Mouse (Mus musculus) cortical plate, adult 2 months (tissue): Measurements from ENCODE around the gene Hormad2.

Experiments used
- CTCF ChIP-seq: fragments of 200-500 bp; IDR thresholded peaks from 2 replicates; pipeline ENCODE4 v1.5.1; 2011; ENCODE audit warnings: mild to moderate bottlenecking, control low read depth, low read length; ENCODE audit not compliant: insufficient read depth; ENCODE audit errors: extremely low read depth
- POLR2A ChIP-seq: fragments of 200-500 bp; IDR thresholded peaks from 2 replicates; pipeline ENCODE4 v1.6.1; 2011; ENCODE audit warnings: mild to moderate bottlenecking, low read length, control low read depth; ENCODE audit not compliant: insufficient read depth; ENCODE audit errors: extremely low read depth

GRCm38 (mm10) chr11:4464186-4464585, 23.3 kb upstream of the Hormad2 start:
- no peak for TF ChIP-seq CTCF
- no peak for TF ChIP-seq POLR2A
